Mouse (Mus musculus) heart, embryonic 15.5 days (tissue): ENCODE measurements at regions not wholly inside any gene's neighbourhood (a gene's known extent, or its start where the extent isn't known, plus 50 kb on each side); places are given as distances from the start of the nearest gene placed in this dataset.

Experiments
- ATAC-seq: fragments of 200-750 bp; cut with Nextera tagmentation; replicated peaks from 2 replicates; pipeline ENCODE4 v1.8.0; 2017; ENCODE audit warnings: low read depth, moderate TSS enrichment; ENCODE audit not compliant: insufficient number of reproducible peaks, insufficient read depth, low FRiP score
- H3K27ac ChIP-seq: fragments of 300-500 bp; sonication (generic); 2 replicates; pipeline ENCODE4 v1.5.1; 2015; ENCODE audit warnings: mild to moderate bottlenecking, inconsistent platforms
- H3K27me3 ChIP-seq: fragments of 300-500 bp; sonication (generic); 2 replicates; pipeline ENCODE4 v1.6.1; 2015; ENCODE audit warnings: inconsistent platforms
- H3K36me3 ChIP-seq: fragments of 300-500 bp; sonication (generic); 2 replicates; pipeline ENCODE4 v1.6.1; 2015; ENCODE audit warnings: mild to moderate bottlenecking, inconsistent platforms
- H3K4me1 ChIP-seq: fragments of 300-500 bp; sonication (generic); replicated peaks from 2 replicates; pipeline ENCODE4 v1.6.1; 2015; ENCODE audit warnings: inconsistent platforms
- H3K4me2 ChIP-seq: fragments of 300-500 bp; sonication (generic); 2 replicates; pipeline ENCODE4 v1.6.1; 2015; ENCODE audit warnings: inconsistent platforms, mild to moderate bottlenecking, moderate library complexity
- H3K4me3 ChIP-seq: fragments of 300-500 bp; sonication (generic); 2 replicates; pipeline ENCODE4 v1.5.1; 2015; ENCODE audit warnings: mild to moderate bottlenecking, inconsistent platforms
- H3K9ac ChIP-seq: fragments of 300-500 bp; sonication (generic); 2 replicates; pipeline ENCODE4 v1.6.1; 2015; ENCODE audit warnings: mild to moderate bottlenecking, inconsistent platforms
- H3K9me3 ChIP-seq: fragments of 300-500 bp; sonication (generic); replicated peaks from 2 replicates; pipeline ENCODE4 v1.6.1; 2016; ENCODE audit warnings: inconsistent platforms
- WGBS: fragments of 180-500 bp; shearing (Covaris S2); methylation state at CpG from one replicate; pipeline ENCODE4 v1.1.7; 2015; ENCODE audit warnings: mixed read lengths; 5-methylcytosine and 5-hydroxymethylcytosine counted together

GRCm38 (mm10) chr1:159034952-159035351 lies 54.7 kb upstream of the Pappa2 start:
- no peak for ATAC-seq
- WGBS, result 48% methylated on average over 2 of the region's 2 CpGs
- Histone ChIP-seq H3K36me3 (no peaks in the 10 kb centered on the region), H3K4me3 (no peak overlapping the region), H3K27ac (no peak overlapping the region), H3K4me1 (0 out of 2 replicates have a peak, but pooled peaks cover 3% of the 10 kb centered on the region), H3K27me3 (no peaks in the 10 kb centered on the region), H3K4me2 (no peak overlapping the region), H3K9ac (no peak overlapping the region), H3K9me3 (no peaks in the 10 kb centered on the region)

GRCm38 (mm10) chr1:159036371-159036770 lies 56.1 kb upstream of the Pappa2 start:
- H3K9ac ChIP-seq, result no peak overlapping the region
- H3K27me3 ChIP-seq, result no peaks in the 10 kb centered on the region
- no peak overlapping the region for H3K27ac ChIP-seq
- H3K9me3 ChIP-seq, result no peaks in the 10 kb centered on the region
- no peak overlapping the region for H3K4me2 ChIP-seq
- 69% methylated on average over 6 of the region's 6 CpGs for WGBS
- H3K4me1 ChIP-seq, result 0 out of 2 replicates have a peak, but pooled peaks cover 3% of the 10 kb centered on the region
- no peak for ATAC-seq
- H3K4me3 ChIP-seq, result no peak overlapping the region
- no peaks in the 10 kb centered on the region for H3K36me3 ChIP-seq

GRCm38 (mm10) chr1:159045870-159046385 lies 65.6 kb upstream of the Pappa2 start:
- Histone ChIP-seq H3K4me1 (no peaks in the 10 kb centered on the region), H3K9me3 (no peaks in the 10 kb centered on the region), H3K4me2 (no peak overlapping the region), H3K36me3 (no peaks in the 10 kb centered on the region), H3K27ac (no peak overlapping the region), H3K27me3 (no peaks in the 10 kb centered on the region), H3K4me3 (no peak overlapping the region), H3K9ac (no peak overlapping the region)
- 67% methylated on average over 4 of the region's 4 CpGs for WGBS
- no peak for ATAC-seq

GRCm38 (mm10) chr1:159065024-159065423 lies 84.7 kb upstream of the Pappa2 start:
- Histone ChIP-seq H3K4me1 (no peaks in the 10 kb centered on the region), H3K27ac (no peak overlapping the region), H3K4me2 (no peak overlapping the region), H3K4me3 (no peak overlapping the region), H3K9me3 (no peaks in the 10 kb centered on the region), H3K9ac (no peak overlapping the region), H3K36me3 (no peaks in the 10 kb centered on the region), H3K27me3 (no peaks in the 10 kb centered on the region)
- 31% methylated on average over 1 of the region's 1 CpGs for WGBS
- ATAC-seq, result 0 out of 2 replicates have a peak, but pooled peaks have one; percentile 39

GRCm38 (mm10) chr1:159099205-159099604 lies 118.9 kb upstream of the Pappa2 start:
- Histone ChIP-seq H3K4me3 (no peak overlapping the region), H3K36me3 (no peaks in the 10 kb centered on the region), H3K27me3 (no peaks in the 10 kb centered on the region), H3K4me2 (no peak overlapping the region), H3K4me1 (no peaks in the 10 kb centered on the region), H3K9me3 (no peaks in the 10 kb centered on the region), H3K9ac (no peak overlapping the region), H3K27ac (no peak overlapping the region)
- 38% methylated on average over 2 of the region's 2 CpGs for WGBS
- no peak for ATAC-seq

- H3K4me3 ChIP-seq, result no peak overlapping the region
- no peak overlapping the region for H3K4me2 ChIP-seq
- H3K36me3 ChIP-seq, result no peaks in the 10 kb centered on the region
- H3K9me3 ChIP-seq, result no peaks in the 10 kb centered on the region
- no peaks in the 10 kb centered on the region for H3K4me1 ChIP-seq
- no peak overlapping the region for H3K27ac ChIP-seq
- no peaks in the 10 kb centered on the region for H3K27me3 ChIP-seq
- ATAC-seq, result no peak
- H3K9ac ChIP-seq, result no peak overlapping the region
- 60% methylated on average over 3 of the region's 3 CpGs for WGBS
Observed at GRCm38 (mm10) chr1:159122201-159122600, 109.9 kb upstream of the Cop1 start.

- no peaks in the 10 kb centered on the region for H3K9me3 ChIP-seq
Observed at GRCm38 (mm10) chr1:159124874-159125273, 107.2 kb upstream of the Cop1 start.

GRCm38 (mm10) chr1:159135301-159135700 lies 96.8 kb upstream of the Cop1 start:
- Histone ChIP-seq H3K9me3 (no peaks in the 10 kb centered on the region), H3K27me3 (no peaks in the 10 kb centered on the region), H3K4me3 (peak overlapping the region; percentile 19; the same call in 1 of the 2 replicates), H3K9ac (no peak overlapping the region), H3K4me2 (peak overlapping the region; percentile 42; the same call in 1 of the 2 replicates), H3K36me3 (no peaks in the 10 kb centered on the region), H3K27ac (no peak overlapping the region), H3K4me1 (no peaks in the 10 kb centered on the region)
- no peak for ATAC-seq
- 10% methylated on average over 10 of the region's 10 CpGs for WGBS

More at GRCm38 (mm10) chr1:159124874-159125273, 107.2 kb upstream of the Cop1 start:
- no peaks in the 10 kb centered on the region for H3K36me3 ChIP-seq
- no peak for ATAC-seq
- no peak overlapping the region for H3K4me2 ChIP-seq
- no peaks in the 10 kb centered on the region for H3K4me1 ChIP-seq
- H3K27me3 ChIP-seq, result no peaks in the 10 kb centered on the region
- no peak overlapping the region for H3K4me3 ChIP-seq
- H3K9ac ChIP-seq, result no peak overlapping the region
- no peak overlapping the region for H3K27ac ChIP-seq

GRCm38 (mm10) chr1:159147788-159148497 lies 84.2 kb upstream of the Cop1 start:
- Histone ChIP-seq H3K4me3 (no peak overlapping the region), H3K27me3 (no peaks in the 10 kb centered on the region), H3K4me1 (no peaks in the 10 kb centered on the region), H3K4me2 (no peak overlapping the region), H3K27ac (no peak overlapping the region), H3K9me3 (no peaks in the 10 kb centered on the region), H3K36me3 (no peaks in the 10 kb centered on the region), H3K9ac (no peak overlapping the region)
- WGBS, result 82% methylated on average over 8 of the region's 8 CpGs
- no peak for ATAC-seq

GRCm38 (mm10) chr1:159148498-159149187 lies 83.5 kb upstream of the Cop1 start:
- Histone ChIP-seq H3K4me1 (no peaks in the 10 kb centered on the region), H3K27me3 (no peaks in the 10 kb centered on the region), H3K4me2 (no peak overlapping the region), H3K36me3 (no peaks in the 10 kb centered on the region), H3K4me3 (no peak overlapping the region), H3K9ac (no peak overlapping the region), H3K9me3 (no peaks in the 10 kb centered on the region), H3K27ac (no peak overlapping the region)
- no peak for ATAC-seq
- 70% methylated on average over 9 of the region's 9 CpGs for WGBS

- no peak overlapping the region for H3K4me2 ChIP-seq
- no peaks in the 10 kb centered on the region for H3K36me3 ChIP-seq
- no peaks in the 10 kb centered on the region for H3K4me1 ChIP-seq
- no peak overlapping the region for H3K4me3 ChIP-seq
- WGBS, result 82% methylated on average over 6 of the region's 6 CpGs
- ATAC-seq, result no peak
- H3K9me3 ChIP-seq, result no peaks in the 10 kb centered on the region
- H3K27me3 ChIP-seq, result no peaks in the 10 kb centered on the region
- no peak overlapping the region for H3K27ac ChIP-seq
- no peak overlapping the region for H3K9ac ChIP-seq
Observed at GRCm38 (mm10) chr1:159149207-159149606, 82.9 kb upstream of the Cop1 start.
